Mouse (Mus musculus): ENCODE results near the gene Fgf22.

Fgf22 gene

DNA sequence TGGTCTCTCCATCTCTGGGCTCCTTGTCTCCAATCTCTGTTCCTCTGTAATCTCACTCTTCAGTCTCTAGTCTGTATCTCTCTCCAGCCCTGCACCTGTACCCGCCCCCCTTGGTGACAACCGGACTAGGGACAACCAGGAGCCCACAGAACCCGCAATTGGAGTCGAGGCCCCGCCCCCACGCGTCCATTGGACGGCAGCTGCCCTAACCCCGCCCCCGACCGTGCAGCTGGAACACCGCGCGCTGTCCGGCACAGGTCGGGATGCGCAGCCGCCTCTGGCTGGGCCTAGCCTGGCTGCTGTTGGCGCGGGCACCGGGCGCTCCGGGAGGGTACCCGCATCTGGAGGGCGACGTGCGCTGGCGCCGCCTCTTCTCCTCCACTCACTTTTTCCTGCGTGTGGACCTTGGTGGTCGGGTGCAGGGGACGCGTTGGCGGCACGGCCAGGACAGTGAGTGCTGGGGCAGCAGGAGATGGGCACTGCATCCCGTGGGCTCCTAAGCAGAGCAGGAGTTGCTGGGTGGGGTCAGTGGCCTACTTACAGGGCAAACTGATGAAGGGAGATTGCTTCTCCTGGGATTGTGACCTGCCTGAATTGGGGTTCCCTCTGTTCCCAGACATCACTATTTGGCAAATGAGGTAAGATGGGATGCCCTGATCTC, at the start of gene Fgf22:
Fgf22 (plus strand) TSS at position 221 of the 661 bp plus-strand sequence.
- DNase-seq, result peak; percentile 80

DNA sequence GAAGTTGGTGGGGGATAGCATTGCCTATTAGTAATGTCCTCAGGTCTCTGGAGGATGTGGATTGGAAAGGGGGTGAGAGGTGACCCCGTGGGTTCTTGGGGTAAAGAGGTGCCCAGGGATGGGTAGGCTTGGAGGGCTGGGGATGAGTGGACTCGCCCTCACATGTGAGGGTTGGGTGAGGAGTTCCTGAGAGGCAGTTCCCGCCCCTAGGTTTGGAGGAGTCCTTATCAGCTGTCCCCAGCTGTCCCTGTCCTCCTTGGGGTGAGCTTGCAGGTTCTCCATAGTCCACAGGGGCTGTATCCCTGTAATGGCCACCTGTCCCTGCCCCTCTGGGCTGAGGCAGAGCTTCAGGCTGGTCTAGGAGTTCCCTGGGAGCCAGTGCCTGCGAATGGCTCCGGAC, 48.9 kb upstream of the Fgf22 start:
- DNase-seq, result no peak

DNA sequence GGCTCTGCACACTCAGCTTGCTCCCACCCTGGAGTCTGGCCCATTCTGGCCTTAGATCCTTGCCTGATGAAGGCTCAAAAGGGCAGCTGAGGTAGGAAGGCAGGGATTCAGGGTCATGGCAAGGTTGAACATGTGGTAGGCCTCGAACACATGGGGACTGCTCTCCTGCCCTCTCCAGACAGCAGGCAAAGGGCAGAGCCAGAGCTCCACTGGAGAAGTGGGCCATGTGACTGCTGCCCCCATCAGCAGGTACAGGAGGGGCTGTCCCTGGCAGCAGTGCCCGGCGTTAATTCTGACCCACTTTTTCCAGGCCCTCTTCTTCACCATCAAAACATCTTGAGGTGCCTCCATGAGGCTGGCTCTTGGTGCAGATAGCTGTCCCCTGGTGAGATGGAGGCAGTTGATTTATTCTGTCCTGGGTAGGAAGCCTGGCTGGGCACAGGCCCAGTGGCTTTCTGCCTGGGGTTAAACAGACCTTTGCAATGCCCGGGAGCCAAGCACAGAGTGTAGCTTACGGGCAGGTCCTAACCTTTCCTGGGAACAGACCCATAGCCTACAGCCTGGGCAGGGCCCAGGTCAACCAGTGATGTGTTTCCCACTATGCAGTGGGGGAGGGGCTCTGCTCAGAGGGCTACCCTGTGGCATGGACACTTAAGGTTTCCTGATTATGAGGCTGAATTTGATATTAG, 48.3 kb upstream of the Fgf22 start:
- no peak for DNase-seq

DNA sequence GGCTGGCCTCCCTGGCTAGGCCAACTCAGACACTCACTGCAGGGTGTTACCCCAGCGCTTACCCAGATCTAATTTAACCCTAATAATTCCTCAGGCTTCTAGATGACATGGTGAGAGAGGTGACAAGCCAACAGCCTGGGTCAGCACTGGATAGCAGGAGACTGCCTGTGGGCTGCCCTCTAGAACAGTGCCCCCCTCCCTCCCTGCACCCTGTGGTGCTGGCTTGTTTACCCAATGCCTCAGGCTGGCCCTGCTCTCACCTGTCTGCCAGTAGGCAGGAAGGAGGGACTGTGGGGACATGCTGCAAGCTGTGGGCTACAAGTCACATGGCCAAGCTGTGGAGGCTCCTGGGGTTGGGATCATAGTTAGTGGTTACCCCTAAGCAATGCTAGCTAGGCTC, 47.7 kb upstream of the Fgf22 start:
- peak; percentile 70 for DNase-seq

DNA sequence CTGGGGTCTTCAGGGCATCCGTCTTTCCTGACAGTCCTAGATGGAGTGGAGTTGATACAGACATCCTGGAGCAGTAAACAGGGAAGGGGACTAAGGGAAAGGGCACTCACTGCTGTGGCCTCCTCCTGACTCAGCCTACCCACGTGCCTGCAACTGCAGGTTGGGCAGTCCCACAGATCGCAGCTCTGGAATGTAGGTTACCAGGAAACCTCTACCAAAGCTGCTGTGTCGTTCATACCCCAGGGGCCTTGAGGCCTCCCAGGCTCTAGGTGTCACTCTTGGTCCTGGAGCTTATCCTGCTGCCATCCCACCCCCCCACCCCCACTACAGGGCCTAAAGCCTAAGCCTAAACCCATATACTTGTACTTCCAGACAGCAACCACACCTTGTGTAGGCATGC, 47.1 kb upstream of the Fgf22 start:
- no peak for DNase-seq

DNA sequence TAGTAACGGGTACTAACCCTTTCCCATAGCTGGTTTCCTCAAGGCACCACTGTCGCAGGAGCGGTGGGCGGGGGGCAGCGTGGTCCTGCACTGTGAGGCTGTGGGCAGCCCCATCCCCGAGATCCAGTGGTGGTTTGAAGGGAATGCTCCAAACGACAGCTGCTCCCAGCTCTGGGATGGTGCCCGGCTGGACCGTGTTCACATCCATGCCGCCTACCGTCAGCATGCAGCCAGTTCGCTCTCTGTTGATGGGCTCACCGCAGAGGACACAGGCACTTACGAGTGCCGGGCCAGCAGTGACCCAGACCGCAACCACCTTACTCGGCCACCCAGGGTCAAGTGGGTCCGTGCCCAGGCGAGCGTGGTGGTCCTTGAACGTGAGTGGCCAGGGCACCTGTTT, 46.2 kb upstream of the Fgf22 start:
- no peak for DNase-seq

DNA sequence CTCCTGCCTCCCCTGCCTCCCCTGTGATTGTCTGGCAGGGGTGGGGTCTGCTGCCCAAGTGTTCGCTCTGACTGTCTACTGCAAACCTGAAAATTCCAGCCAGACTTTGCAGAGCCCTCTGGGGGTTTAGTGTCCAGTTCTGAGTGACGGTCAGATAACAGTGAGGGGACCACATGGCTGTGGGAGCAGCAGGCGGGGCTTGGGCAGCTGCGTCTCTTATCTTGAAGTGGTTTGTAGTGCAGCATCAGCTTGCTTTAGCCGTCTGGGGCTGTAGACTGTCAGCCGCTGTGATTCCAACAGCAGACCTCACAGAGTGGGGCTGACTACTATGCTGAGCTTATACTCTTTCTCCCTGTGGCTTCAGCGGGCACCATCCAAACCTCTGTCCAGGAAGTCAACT, 45.6 kb upstream of the Fgf22 start:
- no peak for DNase-seq

DNA sequence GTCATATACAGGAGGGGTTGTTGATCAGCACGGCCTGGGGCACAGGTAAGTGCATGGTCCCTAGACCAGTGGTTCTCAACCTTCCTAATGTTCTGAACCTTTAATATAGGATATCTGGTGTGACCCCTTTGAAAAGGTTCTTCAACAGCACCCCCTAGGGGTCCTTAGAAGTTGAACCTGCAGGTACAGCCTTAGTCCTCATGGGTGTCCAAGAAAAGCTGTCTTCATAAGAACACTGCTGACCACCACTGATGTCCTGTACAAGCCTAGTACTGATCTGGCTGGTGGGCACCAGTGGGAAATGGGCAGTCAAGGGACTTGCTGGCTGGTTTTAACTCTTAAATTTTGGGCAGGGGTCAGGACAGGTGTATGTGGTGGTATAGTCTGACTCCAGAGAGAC, 42.8 kb upstream of the Fgf22 start:
- no peak for DNase-seq

DNA sequence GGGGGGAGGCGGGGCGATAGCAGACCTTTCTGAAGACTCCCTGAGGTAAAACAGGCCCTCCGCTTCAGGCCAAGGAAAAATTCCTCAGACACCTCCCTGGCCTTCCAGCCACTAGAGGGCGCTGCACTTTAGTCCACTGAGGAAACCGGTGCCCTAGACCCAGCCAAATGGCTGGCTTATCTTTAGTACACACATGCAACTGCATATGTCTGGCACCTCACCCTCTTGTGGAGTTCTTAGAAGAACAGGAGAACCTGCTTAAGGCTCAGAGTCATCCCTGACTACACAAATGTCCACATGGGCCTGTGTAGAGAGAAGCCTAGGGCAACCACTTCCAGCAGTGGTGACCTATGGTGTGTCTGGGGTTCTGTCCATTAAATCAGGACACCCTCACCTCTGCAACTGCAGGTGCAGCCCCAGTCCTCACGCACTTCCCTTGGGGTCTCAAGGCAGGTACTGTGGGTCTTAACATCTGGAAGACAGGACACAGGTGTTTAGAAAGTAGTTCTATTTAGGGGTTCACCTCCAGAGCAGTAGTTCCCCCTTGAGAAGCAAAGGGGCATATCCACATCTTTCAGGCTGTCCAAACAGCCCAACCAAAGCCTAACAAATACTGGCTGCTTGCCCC, 42.3 kb upstream of the Fgf22 start:
- DNase-seq, result peak; percentile 83

DNA sequence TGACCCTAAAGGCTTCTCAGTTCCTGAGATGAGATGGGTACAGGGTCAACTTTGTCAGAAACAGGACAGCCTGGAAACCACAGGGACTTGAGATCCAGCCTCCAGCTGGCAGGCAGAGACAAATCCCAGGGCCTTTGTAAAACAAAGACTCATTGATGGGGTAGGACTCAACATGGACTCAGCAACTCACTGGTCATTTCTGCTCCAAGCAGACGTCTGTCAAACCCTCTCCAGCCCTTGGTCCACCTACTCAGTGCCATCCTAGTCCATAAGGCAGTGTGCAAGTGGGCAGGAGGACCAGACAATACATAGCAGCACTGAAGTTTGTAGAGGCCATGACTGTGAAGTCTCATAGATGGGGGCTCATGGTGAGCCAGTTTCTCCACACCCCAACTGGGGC, 41.7 kb upstream of the Fgf22 start:
- no peak for DNase-seq

DNA sequence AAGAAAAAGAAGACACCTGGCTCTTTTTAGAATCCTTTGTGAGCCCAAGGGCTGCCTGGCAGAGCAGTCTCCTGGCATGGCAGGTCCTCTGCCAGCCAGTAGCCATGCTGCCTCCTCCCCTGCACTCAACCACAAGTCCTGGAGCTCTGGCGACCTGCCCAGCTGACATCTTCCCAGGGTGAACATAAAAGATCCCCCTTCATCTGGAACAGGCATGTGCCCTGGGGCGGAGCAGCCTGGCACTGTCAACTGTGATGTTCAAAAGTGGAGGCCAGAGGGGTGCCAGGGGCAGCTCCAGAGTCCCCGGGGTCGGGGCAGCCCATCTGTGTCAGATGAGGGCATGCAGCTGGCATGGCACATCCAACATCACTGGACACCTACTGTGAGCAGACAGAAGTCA, 39.9 kb upstream of the Fgf22 start:
- DNase-seq, result no peak

DNA sequence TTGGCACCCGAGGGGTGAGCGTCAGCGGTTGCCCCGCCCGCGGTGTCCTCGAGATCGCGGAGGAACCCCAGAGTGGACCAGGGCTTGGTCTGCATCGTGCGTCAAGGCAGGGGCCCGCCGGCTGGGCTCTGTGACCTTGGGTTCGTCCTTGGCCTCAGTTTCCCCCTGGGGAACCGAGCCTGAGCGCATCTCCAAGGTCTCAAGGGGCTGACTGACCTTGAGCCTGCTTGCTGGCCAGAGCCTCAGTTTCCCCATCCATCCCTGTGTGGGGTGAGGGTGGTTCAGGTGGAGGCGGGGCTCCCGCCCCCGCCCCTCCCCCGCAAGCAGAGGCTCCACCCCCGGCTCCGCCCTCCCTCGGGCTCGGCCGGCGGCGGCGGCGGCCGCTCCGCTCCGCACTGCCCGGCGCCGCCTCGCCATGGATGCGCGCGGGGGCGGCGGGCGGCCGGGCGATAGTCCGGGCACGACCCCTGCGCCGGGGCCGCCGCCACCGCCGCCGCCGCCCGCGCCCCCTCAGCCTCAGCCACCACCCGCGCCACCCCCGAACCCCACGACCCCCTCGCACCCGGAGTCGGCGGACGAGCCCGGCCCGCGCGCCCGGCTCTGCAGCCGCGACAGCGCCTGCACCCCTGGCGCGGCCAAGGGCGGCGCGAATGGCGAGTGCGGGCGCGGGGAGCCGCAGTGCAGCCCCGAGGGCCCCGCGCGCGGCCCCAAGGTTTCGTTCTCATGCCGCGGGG, 38.5 kb upstream of the Fgf22 start, which contains the start of gene Hcn2:
Hcn2 (plus strand) TSS at position 381 of the 734 bp plus-strand sequence.
- peak; percentile 67 for DNase-seq

DNA sequence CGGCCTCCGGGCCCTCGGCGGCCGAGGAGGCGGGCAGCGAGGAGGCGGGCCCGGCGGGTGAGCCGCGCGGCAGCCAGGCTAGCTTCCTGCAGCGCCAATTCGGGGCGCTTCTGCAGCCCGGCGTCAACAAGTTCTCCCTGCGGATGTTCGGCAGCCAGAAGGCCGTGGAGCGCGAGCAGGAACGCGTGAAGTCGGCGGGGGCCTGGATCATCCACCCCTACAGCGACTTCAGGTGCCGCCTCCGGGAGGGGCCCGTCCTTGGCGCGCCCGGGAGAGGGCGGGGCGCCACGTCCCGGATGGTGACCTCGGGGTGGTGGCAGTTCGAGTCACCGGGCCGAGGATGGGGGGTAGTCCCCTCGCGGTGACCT, 37.9 kb upstream of the Fgf22 start:
- peak; percentile 71 for DNase-seq

DNA sequence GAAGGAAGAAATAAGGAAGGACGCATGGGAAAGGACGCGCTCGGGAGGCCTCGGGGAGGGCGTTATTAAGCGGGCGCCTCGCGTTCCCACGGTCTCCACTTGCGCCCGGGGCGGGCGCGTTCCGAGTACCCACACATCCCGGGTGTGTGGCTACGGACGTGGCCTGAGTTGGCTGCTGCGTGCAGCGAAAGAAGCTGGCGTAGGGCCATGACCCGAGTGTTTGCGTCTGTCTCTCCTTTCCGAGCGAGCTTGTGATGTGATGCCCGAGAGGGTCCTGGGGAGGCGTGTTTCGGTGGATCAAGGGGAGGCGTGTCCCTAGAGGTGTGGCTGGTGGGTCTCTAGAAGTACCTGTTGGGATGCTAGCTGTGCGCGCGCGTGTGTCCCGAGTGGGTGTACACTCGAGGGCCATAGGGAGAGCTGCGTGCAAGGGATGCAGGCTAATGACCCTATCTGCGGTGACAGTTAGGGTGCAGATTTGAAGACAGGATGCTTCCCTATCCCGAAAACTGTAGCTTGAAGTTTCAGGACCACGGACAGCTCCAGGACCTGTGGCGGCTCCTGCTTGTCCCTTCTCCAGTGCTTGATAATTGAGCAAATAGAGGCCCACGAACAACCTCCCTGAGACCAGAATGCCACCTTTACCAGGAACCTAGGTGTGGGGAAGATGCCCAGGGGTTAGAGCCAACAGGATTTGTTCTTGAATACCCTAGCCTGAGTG, 37.1 kb upstream of the Fgf22 start:
- peak; percentile 52 for DNase-seq

DNA sequence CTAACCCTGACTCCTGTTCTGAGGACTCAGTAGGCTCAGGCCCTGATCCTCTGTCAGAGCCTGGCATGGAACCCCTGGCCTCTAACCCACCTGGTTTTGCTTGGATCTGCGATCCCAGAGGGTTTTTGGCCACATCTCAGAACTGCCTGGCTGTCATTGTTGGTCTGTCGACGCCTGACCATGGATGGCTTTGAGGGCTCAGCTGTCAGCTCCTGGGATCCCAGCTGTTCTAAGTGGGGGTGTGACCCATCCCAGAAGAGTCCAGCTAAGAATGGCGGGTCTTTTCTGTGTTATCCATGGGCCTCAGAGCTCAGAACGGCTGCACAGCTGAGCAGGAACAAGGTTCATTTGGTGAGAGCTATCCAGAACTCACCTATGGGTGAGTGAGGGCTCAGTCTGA, 33.8 kb upstream of the Fgf22 start:
- no peak for DNase-seq

DNA sequence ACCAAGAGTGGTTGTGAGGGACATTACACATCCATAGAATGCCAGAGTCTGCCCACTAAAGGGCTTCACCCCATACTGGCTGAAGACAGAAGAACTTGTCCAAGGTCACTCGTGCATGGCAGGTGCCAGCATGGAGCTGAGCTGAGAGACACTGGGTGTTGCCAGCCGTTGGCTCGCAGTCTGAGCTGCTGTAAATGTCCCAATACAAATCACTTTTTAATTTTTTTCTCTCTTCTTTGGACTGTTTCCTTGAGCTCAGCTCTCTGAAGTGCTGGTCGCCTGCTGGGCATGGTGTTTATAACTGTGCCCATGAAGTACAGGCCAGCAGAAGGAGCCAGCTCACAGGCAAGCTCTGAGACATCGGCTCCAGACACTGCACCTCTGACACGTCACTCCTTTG, 31.8 kb upstream of the Fgf22 start:
- no peak for DNase-seq

DNA sequence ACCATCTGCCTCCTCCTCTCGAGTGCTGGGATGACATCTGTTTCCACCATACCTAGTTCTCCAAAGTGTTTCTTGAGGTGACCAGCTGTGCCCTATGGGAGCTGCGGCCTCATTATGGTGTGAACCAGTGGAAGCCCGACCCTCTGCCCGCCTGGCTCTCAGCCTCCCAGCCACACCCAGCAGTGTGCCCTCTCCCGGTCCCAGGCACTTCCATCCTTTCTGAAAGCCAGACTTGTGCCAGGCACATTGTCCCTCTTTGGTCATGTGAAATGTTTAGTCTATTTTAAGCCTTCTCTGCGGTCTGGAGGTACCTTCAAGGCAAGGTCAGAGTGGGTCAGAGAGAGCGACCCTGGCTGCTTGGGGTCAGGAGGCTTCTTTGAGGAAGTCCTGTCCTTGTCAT, 31.2 kb upstream of the Fgf22 start:
- DNase-seq, result no peak

DNA sequence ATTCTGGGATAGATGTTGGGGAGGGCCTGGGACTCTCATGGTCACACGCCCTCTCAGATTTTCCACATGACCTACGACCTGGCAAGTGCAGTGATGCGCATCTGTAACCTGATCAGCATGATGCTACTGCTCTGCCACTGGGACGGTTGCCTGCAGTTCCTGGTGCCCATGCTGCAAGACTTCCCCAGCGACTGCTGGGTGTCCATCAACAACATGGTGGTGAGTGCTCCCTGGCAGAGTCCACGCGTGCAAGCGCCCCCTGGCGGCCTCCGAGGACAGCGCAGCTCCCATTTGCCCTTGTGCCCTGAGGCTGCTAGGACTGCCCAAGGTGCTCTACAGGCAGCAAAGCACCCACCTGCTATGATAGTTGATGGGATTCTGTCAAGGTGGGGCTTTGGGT, 28.8 kb upstream of the Fgf22 start:
- no peak for DNase-seq

DNA sequence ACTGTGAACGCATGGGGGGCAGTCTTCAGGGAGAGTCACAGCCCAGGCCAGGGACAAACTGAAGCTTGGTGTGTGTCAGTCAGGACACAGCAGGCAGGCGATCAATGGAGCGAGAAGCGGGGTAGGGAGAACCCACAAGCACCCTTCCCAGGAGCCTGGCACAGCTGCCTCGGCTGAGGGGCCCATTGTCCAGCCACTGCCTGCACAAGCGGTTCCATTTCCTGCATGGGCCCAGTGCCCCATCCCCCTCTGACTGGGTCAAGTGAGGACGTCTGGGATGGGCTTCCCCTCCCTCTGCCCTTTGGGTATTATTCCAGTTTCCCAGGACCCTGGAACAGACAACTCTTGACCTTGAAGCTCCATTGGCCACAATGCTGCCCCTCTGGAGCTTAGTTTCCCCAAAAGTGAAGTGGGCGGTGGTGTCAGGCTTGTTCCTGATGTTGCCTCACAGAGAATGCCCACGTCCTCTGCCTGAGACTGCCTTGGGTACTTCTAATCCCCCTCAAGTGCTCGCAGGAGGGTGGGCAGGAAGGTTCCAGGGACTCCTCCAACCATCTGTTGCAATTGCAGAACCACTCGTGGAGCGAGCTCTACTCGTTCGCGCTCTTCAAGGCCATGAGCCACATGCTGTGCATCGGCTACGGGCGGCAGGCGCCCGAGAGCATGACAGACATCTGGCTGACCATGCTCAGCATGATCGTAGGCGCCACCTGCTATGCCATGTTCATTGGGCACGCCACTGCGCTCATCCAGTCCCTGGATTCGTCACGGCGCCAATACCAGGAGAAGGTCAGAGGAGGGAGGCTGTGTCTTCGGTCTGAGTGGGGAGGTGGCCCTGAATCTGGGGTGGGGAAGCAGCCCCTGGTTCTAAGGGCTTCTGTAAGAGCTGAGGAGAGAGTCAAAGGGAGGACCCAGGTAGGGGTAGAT, 26.3 kb upstream of the Fgf22 start:
- DNase-seq, result no peak

DNA sequence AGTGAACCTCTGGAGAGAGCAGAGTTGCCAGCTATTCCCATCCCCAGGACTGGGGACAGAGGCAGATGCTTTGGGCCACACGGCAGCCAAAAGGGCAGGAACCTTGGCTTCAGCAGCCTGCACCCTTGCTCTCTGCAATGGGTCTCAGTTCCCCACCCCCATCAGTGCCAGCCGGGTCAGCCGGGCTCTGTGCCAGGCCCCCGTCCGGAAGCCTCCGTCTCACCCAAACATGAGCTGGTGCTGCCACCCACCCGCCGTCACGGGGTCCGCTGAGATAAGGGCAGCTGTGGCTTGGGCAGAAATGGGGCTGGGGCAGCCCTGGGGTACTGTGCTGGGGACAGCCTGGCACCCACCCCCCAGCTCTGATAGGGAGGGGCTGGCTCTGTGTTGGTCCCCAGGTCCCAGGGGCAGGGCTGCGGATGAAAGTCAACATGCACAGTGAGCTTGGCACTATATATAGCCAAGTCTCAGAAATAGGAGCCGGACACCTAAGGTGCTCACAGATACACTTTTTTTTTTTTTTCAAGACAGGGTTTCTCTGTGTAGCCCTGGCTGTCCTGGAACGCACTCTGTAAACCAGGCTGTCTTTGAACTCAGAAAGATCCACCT, 25.4 kb upstream of the Fgf22 start:
- no peak for DNase-seq

DNA sequence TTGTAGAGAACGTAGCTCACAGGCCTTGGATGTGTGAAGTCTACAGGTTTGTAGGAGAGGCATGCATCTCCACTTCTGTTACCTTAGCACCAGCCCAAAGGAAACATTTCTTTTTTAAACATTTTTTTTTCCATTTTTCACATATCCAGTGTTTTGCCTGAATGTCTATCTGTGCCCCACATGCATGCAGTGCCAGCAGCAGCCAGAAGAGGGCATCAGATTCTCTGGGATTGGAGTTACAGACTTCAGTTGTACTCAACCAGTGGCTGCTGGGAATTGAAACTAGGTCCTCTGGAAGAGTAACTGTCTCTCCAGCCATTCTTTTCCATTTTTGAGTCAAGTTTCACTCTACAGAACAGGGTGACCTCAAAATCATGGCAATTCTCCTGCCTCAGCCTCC, 22.4 kb upstream of the Fgf22 start:
- DNase-seq, result no peak

DNA sequence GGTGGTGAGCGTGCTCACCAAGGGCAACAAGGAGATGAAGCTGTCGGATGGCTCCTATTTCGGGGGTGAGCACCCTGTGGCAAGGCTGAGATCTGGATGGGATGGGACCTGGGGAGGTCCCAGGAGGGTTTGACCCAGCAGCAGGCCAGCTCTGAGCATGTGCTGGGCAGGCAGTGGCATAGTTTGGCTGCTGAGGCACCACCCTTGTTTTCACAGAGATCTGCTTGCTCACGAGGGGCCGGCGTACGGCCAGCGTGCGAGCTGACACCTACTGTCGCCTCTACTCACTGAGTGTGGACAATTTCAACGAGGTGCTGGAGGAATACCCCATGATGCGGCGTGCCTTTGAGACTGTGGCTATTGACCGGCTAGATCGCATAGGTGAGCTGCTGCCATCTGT, 21.0 kb upstream of the Fgf22 start:
- DNase-seq, result no peak

All from cerebellum, adult 8-10 months (tissue).